Mouse (Mus musculus) embryo, embryonic 11 days (tissue): ENCODE results near the gene Cpvl.

ENCODE experiments used
- DNase-seq: peaks from one replicate; pipeline ENCODE4 v3.0.0-alpha.2; 2015

The Cpvl gene

DNA sequence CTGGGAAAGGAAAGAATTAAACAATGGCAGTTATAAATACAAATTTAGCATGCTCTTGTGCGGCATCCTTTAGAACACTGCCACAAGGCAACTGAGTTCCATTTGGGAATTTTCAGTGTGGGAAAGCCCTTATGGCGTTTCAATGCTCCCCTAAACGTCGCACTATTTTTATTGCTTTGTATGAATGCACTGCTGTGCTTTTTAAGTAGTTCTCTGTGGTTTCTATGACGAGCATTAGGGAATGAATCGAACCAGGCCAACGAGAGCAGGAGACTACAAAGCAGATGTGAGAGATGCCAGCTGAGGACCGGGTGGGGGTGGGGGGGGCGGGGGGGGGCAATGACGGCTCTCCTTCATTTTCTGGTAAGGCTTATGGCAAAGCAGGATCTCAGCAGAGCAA lies 96.8 kb downstream of the Cpvl start:
- no peak for DNase-seq

DNA sequence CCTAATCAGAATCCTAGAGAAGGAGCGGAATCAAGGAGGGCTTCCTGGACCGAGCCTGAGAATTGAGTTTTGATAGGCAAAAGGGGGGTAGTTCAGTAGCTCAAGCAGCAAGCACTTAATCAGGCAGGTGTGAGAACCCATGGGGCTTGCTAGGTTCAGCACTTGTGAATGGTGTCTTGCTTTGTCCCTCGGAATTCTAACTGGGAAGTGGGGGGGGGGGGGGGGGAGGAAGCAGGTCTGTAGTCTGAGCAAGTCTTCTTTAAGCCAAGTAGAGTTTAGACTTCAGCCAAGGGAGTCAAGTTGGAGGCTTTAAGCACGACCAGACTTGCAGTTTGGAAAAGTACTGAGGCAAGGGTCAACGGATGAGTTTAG lies 97.2 kb downstream of the Cpvl start:
- DNase-seq = no peak

DNA sequence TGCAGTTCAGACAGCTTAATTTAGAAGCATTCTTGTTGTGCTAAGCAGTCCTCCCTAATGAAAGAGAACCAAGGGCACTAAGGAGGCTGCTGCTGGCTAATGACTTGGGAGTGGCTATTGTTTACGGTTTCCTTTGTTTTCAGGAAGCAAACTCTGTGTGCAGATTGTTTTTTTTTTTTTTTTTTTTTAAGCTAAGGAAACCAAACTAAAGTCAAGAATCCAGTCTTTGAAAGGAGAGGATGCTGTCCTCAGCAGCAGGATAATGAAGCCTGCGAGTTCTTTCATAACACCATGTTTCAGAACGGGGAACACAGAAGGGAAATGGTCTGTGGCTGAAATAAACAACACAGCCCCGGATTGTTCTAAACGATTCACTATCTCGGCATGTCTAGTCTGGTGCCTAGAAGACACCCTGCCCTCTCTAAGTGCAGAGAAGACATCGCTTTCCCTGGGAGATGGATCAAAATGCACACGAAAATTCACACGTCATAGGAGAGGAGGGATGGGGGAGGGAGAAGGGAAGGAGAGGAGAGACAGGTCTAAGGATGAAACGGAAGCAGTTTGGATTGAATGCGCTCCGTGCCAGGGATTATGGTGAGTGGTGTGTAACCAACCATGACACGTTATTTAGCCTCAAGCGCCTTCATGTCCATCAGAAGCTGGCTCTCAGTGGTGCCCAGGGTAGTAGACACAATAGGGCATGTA lies 97.8 kb downstream of the Cpvl start:
- DNase-seq = peak; percentile 57

- no peak for DNase-seq
These were observed 98.9 kb downstream of the Cpvl start for GRCm38 (mm10) chr6:53879567-53879966.

DNA sequence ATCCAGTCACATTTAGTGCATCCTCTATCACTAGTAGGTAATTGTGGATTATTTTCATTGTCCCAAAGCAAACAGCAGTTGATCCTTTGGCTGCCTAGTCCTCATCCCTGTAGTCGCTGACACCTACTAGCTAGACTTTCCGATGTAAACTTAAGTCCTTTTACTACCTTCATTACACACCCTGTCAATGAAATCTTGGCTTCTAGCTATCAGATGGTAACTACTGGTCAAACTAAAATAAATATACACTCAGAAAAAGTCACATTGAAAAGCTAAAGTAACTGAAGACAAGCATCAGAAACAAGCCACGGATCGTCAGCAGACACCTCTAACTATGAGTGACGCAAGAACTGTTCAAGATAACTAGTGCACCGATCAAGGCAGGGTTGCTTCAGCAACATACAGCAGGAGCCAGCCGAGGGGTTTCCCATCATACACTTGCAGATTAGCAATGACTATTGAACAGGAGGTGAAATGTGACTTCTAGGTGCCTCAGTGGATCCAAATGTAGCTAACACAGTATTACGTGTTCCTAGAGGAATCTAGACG lies 103.5 kb downstream of the Cpvl start:
- no peak for DNase-seq

GRCm38 (mm10) chr6:53871903-53872302 lies 106.6 kb downstream of the Cpvl start:
- no peak for DNase-seq

DNA sequence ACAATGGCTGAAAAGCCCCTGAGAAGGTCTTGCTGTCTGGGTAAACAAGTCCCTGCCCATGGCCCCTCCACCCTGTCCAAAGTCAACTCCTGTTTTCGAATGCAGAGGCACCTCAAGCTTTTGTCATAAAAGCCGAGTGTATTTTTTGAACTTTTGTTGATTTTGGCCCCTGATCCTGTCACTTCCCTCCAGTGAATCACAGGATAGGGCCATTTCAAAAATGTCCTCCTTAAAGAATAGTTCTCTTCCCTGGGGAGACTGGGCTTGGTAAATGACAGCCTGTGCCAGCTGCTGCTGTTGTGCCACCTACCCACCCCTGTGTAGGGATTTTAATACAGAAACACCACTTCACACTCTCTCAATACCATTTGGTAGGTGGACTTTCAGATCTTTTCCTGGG lies 115.5 kb downstream of the Cpvl start:
- DNase-seq = no peak

DNA sequence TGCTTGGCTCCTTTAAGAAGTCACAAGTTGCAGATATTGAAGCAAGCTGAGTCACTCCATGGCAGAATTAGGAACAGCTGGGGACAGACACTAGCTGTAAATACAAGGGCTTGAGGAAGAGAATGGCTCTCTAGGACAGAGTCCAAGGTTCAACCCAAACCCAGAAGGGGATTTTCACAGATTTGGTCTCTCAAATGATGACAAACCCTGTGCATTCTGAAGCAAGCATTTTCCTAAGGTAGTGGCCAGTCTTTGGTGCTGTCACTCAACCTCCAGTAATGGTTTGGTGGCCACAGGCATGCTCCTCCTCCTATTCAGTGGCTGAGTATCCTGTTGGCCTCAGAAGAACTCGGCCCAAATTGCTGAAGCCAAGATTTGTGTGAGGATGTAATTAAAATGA lies 119.4 kb downstream of the Cpvl start:
- DNase-seq = no peak

GRCm38 (mm10) chr6:53857822-53858221 lies 120.6 kb downstream of the Cpvl start:
- no peak for DNase-seq

- DNase-seq = no peak
These were observed 121.7 kb downstream of the Cpvl start for GRCm38 (mm10) chr6:53856775-53857174.

GRCm38 (mm10) chr6:53854971-53855856 lies 123.3 kb downstream of the Cpvl start:
- DNase-seq = no peak

DNA sequence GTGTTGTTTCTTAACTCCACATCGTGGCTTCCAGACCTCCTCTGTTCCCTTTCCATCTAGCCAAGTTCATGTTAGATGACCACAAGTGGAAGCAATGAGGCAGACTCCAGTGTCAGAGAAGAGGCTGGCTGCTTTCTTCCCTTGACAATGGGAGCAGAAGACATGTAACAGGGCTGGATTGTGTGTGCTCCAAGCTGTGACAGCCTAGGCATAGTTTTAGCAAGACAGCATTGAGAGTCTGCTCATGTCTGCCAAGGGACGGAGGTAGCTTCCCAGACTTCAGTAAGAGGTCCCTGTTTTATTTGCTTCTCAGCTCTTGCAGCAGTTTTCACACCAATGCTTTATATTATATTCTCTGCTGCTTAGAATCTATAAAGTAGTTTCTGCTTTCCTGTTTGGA lies 124.2 kb downstream of the Cpvl start:
- no peak for DNase-seq

DNA sequence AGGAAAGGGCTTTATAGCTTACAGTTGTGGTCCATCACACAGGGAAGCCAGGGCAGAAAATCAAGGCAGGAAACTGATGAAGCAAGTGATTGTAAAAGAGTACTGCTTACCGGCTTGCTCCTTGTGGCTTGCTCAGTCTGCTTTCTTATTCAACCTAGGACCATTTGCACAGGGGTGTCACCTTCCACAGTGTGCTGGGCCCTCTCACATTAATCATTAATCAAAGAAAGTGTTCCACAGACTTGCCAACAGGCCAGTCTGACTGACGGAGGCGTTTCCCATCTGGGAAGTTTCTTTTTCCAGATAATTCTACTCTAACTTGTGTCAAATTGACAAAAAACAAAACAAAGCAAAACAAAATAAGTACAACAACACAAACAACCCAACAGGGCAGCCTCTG lies 124.9 kb downstream of the Cpvl start:
- no peak for DNase-seq

- no peak for DNase-seq
These were observed 133.8 kb downstream of the Cpvl start for GRCm38 (mm10) chr6:53844626-53845025.

DNA sequence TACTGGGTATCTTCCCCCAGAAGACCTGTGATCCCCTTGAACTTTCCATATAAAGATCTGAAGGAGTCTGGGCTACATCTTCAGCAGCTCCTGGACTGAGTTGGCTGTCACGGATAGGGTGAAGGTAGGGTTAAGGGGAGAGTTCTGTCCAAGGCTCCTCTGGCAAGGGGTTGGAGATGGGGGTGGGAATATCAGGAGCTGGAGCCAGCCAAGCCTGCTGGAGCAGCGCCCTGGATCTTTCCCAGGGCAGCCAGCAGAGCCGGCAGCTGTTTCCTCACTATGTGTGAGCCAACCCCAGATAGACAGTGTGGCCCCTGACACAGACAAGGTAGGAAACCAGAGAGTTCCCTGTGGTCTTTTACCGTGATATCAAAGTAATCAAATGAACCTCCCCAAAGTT lies 153.3 kb downstream of the Cpvl start:
- DNase-seq = no peak
